Mouse (Mus musculus): ENCODE measurements at regions not wholly inside any gene's neighbourhood (a gene's known extent, or its start where the extent isn't known, plus 50 kb on each side); places are given as distances from the start of the nearest gene placed in this dataset.

DNA sequence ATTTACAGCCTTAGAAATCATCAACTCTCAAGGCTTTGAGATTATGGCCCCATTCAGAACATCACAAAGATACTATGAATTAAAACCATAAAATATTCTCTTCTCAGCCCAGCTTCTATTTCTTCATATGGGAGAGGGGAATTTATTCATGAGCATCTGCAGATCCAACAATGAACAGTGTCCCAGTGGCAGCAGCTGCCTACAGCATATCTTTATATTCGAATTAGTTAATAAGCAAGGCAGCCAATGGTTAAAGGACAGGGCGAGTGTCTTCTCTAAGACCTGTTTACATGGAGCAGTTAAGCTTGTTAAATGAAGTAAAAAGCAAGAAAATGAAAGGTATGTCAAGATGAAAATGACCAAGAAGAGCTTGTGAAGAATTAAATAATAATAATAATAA lies 346.9 kb upstream of the C030005K15Rik start:
- no peak overlapping the region for H3K4me3 ChIP-seq
- H3K9me3 ChIP-seq (replicated peaks) = no peaks in the 10 kb centered on the region
- no peak overlapping the region for H3K9ac ChIP-seq
- no peak overlapping the region for H3K27ac ChIP-seq
- no peaks in the 10 kb centered on the region for H3K4me1 ChIP-seq
- H3K36me3 ChIP-seq = no peaks in the 10 kb centered on the region
- H3K4me2 ChIP-seq = no peak overlapping the region
- WGBS (ENCODE audit: insufficient replicate concordance) = 49% methylated on average over 2 of the region's 2 CpGs
- no peaks in the 10 kb centered on the region for H3K27me3 ChIP-seq (replicated peaks)
- ATAC-seq = no peak

DNA sequence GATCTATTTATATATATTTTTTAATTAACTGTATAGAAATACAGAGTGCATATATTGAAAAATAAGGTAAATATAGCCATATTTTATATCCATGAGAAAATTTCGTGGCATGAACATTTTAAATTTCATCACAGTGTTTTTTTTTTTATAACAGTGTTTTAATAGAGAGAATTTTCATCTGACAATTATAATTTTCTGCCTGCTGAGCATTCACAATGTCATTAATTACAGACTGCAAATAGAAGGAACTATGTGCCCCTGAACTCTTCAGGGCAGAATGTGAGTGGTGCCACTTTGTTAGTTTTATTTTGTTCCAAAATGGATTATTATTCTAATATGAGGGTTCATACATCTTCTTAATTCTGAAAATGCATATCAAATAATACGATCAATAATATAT lies 358.3 kb upstream of the C030005K15Rik start:
- H3K27me3 ChIP-seq (replicated peaks) = no peaks in the 10 kb centered on the region
- H3K27ac ChIP-seq = no peak overlapping the region
- no peaks in the 10 kb centered on the region for H3K36me3 ChIP-seq
- H3K9me3 ChIP-seq (replicated peaks) = no peaks in the 10 kb centered on the region
- H3K4me2 ChIP-seq = no peak overlapping the region
- WGBS (ENCODE audit: insufficient replicate concordance) = 37% methylated on average over 2 of the region's 2 CpGs
- no peak overlapping the region for H3K9ac ChIP-seq
- no peak for ATAC-seq
- H3K4me1 ChIP-seq = no peaks in the 10 kb centered on the region
- H3K4me3 ChIP-seq = no peak overlapping the region

DNA sequence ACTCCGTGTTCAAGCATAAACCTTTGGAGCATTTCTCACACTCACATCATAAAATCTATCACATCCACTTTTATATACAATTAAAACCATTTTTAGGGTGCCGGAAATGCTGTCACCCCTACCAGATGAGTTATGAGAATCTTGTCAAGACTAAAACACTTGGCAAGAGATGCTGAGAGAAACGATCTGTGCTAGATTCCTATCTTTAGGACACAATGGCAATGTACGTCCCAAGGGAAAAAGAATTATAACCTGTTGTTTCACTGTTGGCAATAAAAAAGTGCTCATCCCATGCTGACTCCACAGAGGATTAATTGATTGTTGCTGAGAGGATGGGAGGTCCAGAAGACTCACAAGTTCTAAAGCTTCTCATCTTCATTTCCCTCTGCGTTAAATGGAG lies 389.7 kb upstream of the C030005K15Rik start:
- 73% methylated on average over 5 of the region's 5 CpGs for WGBS (ENCODE audit: insufficient replicate concordance)
- Histone ChIP-seq H3K36me3 (no peaks in the 10 kb centered on the region), H3K9ac (no peak overlapping the region), H3K4me1 (no peaks in the 10 kb centered on the region), H3K4me3 (no peak overlapping the region), H3K4me2 (no peak overlapping the region), H3K27me3 (replicated peaks) (no peaks in the 10 kb centered on the region), H3K9me3 (replicated peaks) (no peaks in the 10 kb centered on the region), H3K27ac (no peak overlapping the region)
- ATAC-seq = no peak

DNA sequence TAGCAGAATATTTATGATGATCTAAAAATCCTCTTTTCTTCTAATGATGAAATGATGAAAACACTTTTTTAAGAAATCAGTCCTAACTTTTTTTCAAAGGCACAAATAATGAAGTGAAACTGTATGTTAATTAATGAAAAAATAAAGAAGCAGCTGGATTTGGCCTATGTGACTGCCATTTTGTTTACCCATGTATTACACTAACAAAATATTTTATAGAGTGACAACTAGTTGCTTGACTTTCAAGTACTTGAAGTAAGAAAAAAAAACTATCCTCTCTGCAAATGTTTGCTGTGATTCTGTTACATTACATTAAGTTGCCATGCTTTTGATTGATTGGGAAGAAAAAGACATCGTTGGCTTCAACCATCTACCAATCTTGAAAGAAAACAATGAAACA lies 399.2 kb upstream of the C030005K15Rik start:
- 74% methylated on average over 1 of the region's 1 CpGs for WGBS (ENCODE audit: insufficient replicate concordance)
- Histone ChIP-seq H3K9me3 (replicated peaks) (no peaks in the 10 kb centered on the region), H3K27ac (no peak overlapping the region), H3K4me1 (no peaks in the 10 kb centered on the region), H3K36me3 (no peaks in the 10 kb centered on the region), H3K27me3 (replicated peaks) (no peaks in the 10 kb centered on the region), H3K9ac (no peak overlapping the region), H3K4me3 (no peak overlapping the region), H3K4me2 (no peak overlapping the region)
- no peak for ATAC-seq

DNA sequence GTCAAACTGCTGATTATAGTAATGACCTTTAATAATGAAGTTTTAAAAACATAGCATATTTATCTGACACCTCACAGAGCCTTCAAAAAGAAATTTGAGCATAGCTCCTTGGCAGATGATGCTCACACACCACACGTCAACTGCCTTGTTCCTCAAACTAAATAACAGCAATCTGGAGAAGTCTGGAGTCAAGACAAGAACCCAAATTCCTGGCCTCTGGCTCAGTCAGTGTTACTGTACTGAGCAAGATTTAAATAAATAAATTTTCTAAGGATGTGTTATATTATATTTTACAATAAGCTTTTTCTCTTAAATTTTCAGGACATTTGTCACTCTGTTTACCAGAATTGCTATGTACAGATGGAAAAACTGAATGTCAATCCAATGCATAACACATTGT lies 408.5 kb upstream of the C030005K15Rik start:
- H3K27ac ChIP-seq = no peak overlapping the region
- H3K4me1 ChIP-seq = no peaks in the 10 kb centered on the region
- H3K27me3 ChIP-seq (replicated peaks) = no peaks in the 10 kb centered on the region
- H3K4me3 ChIP-seq = no peak overlapping the region
- no peaks in the 10 kb centered on the region for H3K9me3 ChIP-seq (replicated peaks)
- H3K4me2 ChIP-seq = no peak overlapping the region
- H3K9ac ChIP-seq = no peak overlapping the region
- H3K36me3 ChIP-seq = no peaks in the 10 kb centered on the region
- whole genome bisulfite sequencing (ENCODE audit: insufficient replicate concordance) = 69% methylated on average over 1 of the region's 1 CpGs
- ATAC-seq = no peak

DNA sequence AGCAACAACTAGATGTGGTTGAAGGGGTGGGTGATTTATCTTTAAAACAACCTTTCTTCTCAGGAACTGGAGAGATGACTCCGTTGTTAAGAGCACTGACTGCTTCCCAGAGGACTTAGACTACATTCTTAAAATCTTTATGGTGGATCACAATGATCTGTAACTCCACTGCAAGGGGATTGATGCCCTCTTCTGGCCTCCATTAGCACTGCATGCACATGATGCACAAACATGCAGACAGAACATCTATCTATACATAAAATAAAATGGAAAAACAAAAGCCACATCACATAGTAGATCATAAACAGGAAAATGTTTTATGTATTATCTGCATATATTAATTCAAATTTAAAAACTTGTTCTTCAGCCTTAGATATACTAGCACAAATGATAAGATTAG lies 419.2 kb upstream of the C030005K15Rik start:
- H3K4me3 ChIP-seq = no peak overlapping the region
- H3K9me3 ChIP-seq (replicated peaks) = no peaks in the 10 kb centered on the region
- no peaks in the 10 kb centered on the region for H3K36me3 ChIP-seq
- no peak overlapping the region for H3K27ac ChIP-seq
- ATAC-seq = no peak
- no peaks in the 10 kb centered on the region for H3K4me1 ChIP-seq
- no peaks in the 10 kb centered on the region for H3K27me3 ChIP-seq (replicated peaks)
- H3K9ac ChIP-seq = no peak overlapping the region
- no peak overlapping the region for H3K4me2 ChIP-seq
- WGBS (ENCODE audit: insufficient replicate concordance) = 52% methylated on average over 1 of the region's 1 CpGs

DNA sequence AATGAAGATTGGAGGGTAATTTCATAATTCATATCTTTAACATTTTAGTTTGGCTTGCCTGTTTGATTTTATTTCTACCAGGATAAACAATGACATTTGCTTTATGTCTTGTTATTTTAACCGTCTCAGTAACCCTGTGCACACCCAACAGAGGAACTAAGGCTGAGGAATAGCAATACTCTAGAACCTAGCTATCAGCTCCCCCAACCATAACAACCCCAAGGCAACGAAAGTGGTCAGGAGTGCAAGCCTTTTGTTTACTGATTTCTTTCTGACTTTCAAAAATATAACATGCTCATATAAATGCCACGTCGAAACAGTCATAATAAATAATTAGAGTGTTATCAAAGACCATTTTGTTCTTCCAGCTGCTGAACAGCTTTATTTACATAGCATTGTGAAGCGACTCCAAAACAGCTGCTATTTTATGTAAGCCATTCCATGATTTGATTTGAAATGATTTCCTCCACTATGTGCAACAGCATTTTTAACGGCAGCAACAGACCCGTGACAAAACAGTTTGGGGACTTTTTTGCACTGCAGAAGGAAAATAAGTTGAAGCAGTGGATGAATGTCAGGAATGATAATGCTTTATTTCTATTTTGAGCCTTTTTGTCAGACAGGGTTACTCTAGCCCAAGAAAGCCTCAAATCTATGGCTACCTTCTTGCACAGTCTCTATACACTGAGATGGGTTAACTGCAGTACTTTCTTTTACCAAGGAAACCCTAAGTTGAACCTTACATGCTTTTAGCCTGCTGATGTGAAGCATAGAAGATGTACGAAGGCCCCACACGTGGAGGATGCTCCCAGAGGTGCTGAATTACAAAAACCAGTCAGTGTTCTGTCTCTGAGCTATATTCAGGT lies 420.7 kb upstream of the C030005K15Rik start:
- H3K27me3 ChIP-seq (replicated peaks) = no peaks in the 10 kb centered on the region
- H3K4me1 ChIP-seq = no peaks in the 10 kb centered on the region
- H3K4me2 ChIP-seq = no peak overlapping the region
- H3K27ac ChIP-seq = no peak overlapping the region
- 65% methylated on average over 9 of the region's 9 CpGs for WGBS (ENCODE audit: insufficient replicate concordance)
- H3K36me3 ChIP-seq = no peaks in the 10 kb centered on the region
- H3K9ac ChIP-seq = no peak overlapping the region
- H3K4me3 ChIP-seq = no peak overlapping the region
- H3K9me3 ChIP-seq (replicated peaks) = no peaks in the 10 kb centered on the region
- ATAC-seq = no peak

DNA sequence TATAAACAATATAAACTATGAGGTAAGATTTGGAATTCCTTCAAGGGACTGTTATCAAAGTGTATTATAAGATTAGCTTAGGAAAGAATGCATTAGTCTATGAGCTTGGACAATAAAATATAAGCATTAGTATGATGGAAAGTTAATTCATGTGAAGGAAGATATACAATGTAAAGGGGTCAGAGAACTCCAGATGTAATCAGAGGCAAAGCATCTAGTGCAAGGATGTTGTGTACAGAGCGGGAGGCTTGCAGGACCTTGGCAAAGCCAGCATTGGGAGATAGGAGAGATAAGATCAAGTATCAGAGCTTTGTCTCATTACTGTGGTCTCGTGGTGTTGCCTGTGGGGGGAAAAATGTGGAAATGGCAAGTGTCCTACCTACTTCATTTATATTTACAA lies 429.4 kb upstream of the C030005K15Rik start:
- Histone ChIP-seq H3K27ac (no peak overlapping the region), H3K27me3 (replicated peaks) (no peaks in the 10 kb centered on the region), H3K4me3 (no peak overlapping the region), H3K9ac (no peak overlapping the region), H3K36me3 (no peaks in the 10 kb centered on the region), H3K4me1 (no peaks in the 10 kb centered on the region), H3K9me3 (replicated peaks) (no peaks in the 10 kb centered on the region), H3K4me2 (no peak overlapping the region)
- no peak for ATAC-seq
- 32% methylated on average over 2 of the region's 2 CpGs for WGBS (ENCODE audit: insufficient replicate concordance)

DNA sequence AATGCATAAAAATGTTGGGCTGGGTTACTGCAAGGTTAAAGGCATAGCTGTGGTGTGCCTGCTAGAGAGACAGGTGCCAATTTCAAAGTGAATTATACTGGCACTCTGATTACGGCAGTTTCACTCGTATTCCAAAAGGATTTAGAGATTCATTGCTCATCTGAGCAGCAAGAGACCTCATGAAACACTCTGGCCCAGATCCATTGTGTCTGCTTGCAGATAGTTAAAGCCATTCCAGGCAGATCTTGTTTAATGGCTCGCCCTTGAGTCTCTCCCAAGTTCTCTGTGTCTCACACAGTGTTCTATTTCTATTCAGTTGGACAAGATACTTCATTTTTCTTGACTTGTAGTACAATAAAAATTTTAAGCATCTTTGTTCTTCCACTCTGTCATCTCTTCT lies 459.1 kb upstream of the C030005K15Rik start:
- no peak overlapping the region for H3K4me3 ChIP-seq
- H3K36me3 ChIP-seq = no peaks in the 10 kb centered on the region
- no peaks in the 10 kb centered on the region for H3K27me3 ChIP-seq (replicated peaks)
- H3K9ac ChIP-seq = no peak overlapping the region
- no peak overlapping the region for H3K4me2 ChIP-seq
- ATAC-seq = no peak
- H3K9me3 ChIP-seq (replicated peaks) = no peaks in the 10 kb centered on the region
- 51% methylated on average over 3 of the region's 3 CpGs for WGBS (ENCODE audit: insufficient replicate concordance)
- H3K4me1 ChIP-seq = no peaks in the 10 kb centered on the region
- H3K27ac ChIP-seq = no peak overlapping the region

DNA sequence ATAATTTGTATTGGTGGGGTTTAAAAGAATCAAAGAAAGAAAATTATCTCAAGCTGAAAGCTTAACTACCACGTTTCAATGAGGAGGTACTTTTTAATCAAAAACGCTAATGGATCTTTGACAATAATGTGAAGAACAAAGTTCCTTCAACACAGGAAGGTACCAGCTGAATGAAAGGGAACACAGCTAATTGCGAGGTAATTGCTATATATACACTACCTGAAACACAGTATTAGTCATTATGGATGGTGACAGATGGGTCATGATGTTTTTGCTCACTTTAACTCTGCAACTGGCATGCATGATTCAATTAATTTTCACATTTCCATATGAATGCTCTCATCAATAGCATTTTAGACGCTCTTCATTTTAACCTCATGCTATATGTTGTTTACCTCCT lies 470.3 kb upstream of the C030005K15Rik start:
- Histone ChIP-seq H3K27me3 (replicated peaks) (no peaks in the 10 kb centered on the region), H3K9ac (no peak overlapping the region), H3K36me3 (no peaks in the 10 kb centered on the region), H3K9me3 (replicated peaks) (no peaks in the 10 kb centered on the region), H3K27ac (no peak overlapping the region), H3K4me3 (no peak overlapping the region), H3K4me1 (no peaks in the 10 kb centered on the region), H3K4me2 (no peak overlapping the region)
- no peak for ATAC-seq
- WGBS (ENCODE audit: insufficient replicate concordance) = 57% methylated on average over 4 of the region's 4 CpGs

DNA sequence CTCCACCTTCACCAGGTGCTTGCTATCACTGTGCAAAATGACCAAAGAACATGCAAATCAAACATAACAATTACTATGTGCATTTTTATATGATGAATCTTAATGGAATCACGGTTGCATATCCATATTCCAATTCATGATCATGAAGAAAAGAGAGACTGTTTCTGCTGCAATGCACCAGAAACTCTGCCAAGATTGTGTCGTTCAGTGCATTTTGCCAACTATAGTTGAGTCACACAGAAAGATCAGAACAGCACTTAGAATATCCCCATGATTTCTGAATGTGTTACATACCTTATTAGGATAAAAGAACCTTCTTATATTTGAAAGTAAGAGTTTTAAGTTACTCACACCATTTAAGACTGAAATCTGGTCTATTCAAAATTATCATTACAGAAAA lies 483.7 kb upstream of the C030005K15Rik start:
- no peak overlapping the region for H3K27ac ChIP-seq
- H3K4me1 ChIP-seq = no peaks in the 10 kb centered on the region
- no peak overlapping the region for H3K4me3 ChIP-seq
- no peaks in the 10 kb centered on the region for H3K27me3 ChIP-seq (replicated peaks)
- no peak overlapping the region for H3K4me2 ChIP-seq
- WGBS (ENCODE audit: insufficient replicate concordance) = 47% methylated on average over 2 of the region's 2 CpGs
- ATAC-seq = no peak
- no peak overlapping the region for H3K9ac ChIP-seq
- no peaks in the 10 kb centered on the region for H3K36me3 ChIP-seq
- no peaks in the 10 kb centered on the region for H3K9me3 ChIP-seq (replicated peaks)

DNA sequence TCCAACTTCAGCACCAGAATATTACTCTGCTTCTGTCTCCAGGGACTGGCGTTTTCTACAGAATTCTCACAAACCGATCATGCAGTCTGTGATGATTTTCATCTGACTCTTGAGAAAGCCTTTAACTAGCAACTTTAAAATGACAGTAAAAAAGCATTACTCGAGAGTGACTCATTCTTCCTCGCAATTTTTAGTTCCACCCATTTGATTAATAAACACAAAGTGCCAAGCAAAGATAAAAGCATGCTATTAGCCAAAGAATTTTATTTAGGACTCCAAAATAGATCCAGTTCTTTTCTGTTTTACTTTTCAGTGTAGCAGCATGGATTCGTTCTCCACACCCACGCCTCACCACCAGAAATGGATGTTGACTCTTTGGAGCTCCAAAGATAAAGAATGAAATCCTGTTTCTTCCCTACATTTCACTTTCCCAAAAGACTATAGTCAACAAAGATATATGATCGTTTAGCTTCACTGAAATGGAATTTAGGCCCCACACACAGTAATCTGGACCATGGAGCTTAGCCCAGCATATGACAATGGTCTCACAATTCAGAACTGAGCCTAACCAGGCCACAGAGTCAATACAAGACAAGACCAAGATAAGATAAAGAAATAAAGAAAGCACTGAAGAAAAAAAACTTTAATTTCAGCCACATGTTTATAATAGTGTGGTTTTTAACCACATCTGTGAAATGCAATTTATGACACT lies 486.5 kb upstream of the C030005K15Rik start:
- 50% methylated on average over 7 of the region's 7 CpGs for WGBS (ENCODE audit: insufficient replicate concordance)
- Histone ChIP-seq H3K4me2 (no peak overlapping the region), H3K36me3 (no peaks in the 10 kb centered on the region), H3K4me1 (no peaks in the 10 kb centered on the region), H3K4me3 (no peak overlapping the region), H3K9me3 (replicated peaks) (no peaks in the 10 kb centered on the region), H3K27ac (no peak overlapping the region), H3K9ac (no peak overlapping the region), H3K27me3 (replicated peaks) (no peaks in the 10 kb centered on the region)
- ATAC-seq = no peak
